Mouse (Mus musculus): ENCODE data around the gene Glipr2.
A peak's percentile ranks its signal among the peaks of the same experiment; 100 is the strongest.

Glipr2 gene

GRCm38 (mm10) chr4:44004623-44005409 lies 47.6 kb downstream of the Glipr2 start:
- DNase-seq (ENCODE audit: low read depth, low spot score) = no peak

DNA sequence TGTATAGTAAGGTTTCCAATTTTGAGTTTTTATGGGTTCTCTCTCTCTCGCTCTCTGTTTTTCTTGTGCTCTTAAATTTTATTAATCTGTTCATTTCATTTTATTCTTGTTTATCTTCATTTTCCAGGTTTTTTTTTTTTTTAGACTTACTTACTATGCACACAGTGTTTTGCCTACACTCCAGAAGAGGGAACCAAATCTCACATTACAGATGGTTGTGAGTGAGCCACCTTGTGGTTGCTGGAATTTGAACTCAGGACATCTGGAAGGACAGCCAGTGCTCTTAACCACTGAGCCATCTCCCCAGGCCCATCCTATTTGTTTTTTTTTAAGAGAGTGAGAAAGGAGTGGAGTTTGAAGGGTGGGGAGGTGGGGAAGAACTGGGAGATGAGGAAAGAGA lies 53.0 kb downstream of the Glipr2 start:
- peak; percentile 39 for DNase-seq (ENCODE audit: low read depth, low spot score)

DNA sequence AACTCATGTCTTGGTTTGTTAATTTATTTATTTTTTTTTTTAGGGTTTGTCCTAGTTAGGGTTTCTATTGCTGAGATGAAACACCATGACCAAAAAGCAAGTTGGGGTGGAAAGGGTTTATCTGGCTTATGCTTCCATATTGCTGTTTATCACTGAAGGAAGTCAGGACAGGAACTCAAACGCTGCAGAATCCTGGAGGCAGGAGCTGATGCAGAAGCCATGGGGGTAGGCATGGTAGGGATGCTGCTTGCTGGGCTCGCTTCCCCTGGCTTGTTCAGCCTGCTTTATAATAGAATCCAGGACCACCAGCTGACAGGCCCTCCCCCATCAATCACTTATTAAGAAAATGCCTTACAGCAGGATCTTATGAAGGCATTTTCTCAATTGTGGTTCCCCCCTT lies 53.7 kb downstream of the Glipr2 start:
- DNase-seq (ENCODE audit: low read depth, low spot score) = no peak

GRCm38 (mm10) chr4:44011799-44012198 lies 54.6 kb downstream of the Glipr2 start:
- DNase-seq (ENCODE audit: low read depth, low spot score) = peak; percentile 25

DNA sequence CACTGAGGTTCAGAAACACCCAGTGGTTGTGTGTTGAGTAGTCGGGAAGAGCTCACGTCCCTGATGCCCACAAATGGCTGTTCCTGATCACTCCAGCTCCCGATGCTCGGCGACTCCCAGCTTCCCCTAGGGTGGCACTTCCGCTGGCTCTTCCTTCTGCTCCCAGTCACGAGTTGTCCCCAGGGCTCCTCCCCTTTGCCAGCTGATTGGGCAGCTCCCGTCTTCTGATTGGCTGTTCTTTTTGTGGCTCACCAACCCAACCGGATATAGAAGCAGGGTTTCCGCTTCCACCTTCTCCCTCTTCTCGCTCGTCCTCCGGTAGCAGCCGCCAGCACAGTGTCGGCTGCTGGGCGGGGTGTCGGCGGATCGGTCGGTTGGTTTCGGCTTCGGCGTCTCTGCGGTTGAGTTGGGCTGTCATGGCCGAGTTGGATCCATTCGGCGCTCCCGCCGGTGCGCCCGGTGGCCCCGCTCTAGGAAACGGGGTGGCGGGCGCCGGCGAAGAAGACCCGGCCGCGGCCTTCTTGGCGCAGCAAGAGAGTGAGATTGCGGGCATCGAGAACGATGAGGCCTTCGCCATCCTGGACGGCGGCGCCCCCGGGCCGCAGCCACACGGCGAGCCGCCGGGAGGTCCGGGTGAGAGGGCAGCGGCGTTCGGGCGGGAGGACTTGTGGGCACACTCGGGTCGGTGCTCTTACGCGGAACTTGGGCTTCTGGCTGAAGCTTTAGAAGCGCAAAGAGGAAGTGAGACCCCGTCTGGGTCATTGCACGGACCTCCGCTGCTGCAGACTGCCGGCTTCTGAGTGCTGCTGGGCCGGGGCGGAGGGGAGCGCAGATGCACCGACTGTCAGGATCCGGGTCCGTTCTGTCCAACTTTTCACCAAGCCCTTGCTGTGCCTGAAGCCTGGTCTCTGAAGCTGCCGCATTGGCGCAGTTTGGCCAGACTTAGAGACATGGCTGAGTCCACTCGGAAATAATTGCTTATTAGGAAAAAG lies 55.5 kb downstream of the Glipr2 start:
- DNase-seq (ENCODE audit: low read depth, low spot score) = peak; percentile 97

GRCm38 (mm10) chr4:44013391-44014070 lies 56.3 kb downstream of the Glipr2 start:
- no peak for DNase-seq (ENCODE audit: low read depth, low spot score)

GRCm38 (mm10) chr4:44016071-44016470 lies 58.9 kb downstream of the Glipr2 start:
- DNase-seq (ENCODE audit: low read depth, low spot score) = no peak

DNA sequence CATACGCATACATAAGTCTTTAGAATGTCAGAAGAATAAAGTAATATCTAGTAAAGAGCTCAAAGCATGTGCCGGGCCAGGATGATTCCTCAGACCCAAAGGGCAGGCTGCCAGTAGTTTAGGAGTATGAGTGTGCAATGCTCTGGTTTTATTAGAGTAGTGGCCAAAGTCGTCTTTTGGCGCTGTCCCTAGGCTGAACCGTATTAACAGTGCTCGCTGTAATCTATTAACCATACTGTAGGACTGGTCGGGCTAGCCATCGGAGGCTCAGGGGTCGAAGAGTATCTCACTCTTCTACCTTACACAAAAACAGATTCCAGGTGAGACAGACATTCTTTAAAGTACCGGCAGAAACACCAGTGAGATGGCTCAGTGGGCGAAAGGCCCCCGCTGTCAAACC lies 59.6 kb downstream of the Glipr2 start:
- DNase-seq (ENCODE audit: low read depth, low spot score) = no peak

GRCm38 (mm10) chr4:44022323-44022722 lies 65.1 kb downstream of the Glipr2 start:
- DNase-seq (ENCODE audit: low read depth, low spot score) = no peak

- DNase-seq (ENCODE audit: low read depth, low spot score) = no peak
Observed at GRCm38 (mm10) chr4:44022766-44023165, 65.6 kb downstream of the Glipr2 start.

DNA sequence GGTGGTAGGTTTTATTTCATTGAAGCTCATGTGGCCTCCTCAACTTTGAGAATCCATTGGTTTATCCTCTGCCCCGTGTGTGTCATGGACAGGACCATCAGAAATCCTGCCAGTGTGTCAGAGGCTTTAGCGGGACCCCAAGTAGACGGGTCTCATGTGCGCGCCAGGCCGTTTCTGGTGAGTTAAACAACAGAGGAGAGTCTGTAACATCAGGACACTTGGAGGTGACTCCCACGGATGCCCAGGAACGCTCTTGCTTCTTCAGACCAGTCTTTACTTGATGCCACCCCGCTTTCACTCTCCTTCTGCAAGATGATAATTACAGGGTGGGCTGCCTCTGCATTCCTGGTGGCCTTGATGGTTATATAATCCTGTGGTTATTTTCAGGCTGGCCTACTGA lies 66.5 kb downstream of the Glipr2 start:
- no peak for DNase-seq (ENCODE audit: low read depth, low spot score)

DNA sequence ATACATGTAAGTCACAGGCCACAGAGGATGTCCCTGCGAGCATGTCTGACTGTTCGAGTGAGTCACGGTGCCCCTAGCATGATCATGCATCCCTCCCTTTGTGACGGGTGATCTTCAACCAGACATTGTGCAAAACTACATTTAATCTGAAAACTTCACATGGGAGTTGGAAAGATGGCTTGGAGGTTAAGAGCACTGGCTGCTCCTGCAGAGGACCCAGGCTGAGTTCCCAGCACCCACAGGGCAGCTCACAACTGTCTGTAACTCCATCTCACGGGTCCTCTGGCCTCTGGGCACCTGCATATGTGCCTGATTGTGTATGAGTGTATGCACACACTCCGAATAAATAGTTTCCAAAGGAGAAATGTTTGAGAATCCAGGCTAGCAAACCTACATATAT lies 67.0 kb downstream of the Glipr2 start:
- DNase-seq (ENCODE audit: low read depth, low spot score) = no peak

DNA sequence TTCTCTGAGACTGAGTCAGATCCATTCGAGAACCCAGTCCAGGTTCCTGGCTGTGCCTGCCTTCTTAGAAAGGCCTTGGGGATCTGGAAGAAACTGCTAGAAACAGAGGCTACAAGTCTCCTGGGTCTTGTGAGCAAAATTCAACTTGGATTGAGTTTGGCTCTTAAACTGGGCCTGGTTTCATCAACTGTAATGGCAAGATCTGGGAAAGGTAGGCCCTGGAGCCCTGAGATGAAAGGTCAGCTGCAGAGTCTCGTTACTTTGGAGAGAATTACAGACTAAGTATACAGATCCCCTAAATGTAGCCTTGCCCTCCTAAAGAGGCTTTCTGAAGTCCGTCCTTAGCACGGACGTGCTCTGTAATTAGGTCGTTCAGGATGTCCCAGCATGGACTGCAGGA lies 68.4 kb downstream of the Glipr2 start:
- DNase-seq (ENCODE audit: low read depth, low spot score) = no peak

Measured in ES-CJ7 (cell line).